Comparison of ENCODE assay signal across 9 mouse cellular contexts in genomic region chr17:8423283-8423682, GRCm38 (mm10). TPM values are rescaled to one million over a fixed set of nuclear protein-coding genes. Genes with fewer than 3 reads are reported as not detected.
A peak's percentile ranks its signal among the peaks of the same experiment; 100 is the strongest.
DNase-seq lines count a peak whose midpoint lies in the region; ATAC-seq and TF ChIP-seq lines count a peak whose summit lies in the region.
"Had no signal": no experiment of that assay in that cellular context is flagged by ENCODE, and none has a peak within 500 bp of the region (broad histone marks: within the 10 kb centered on the region; RNA-seq: fewer than 3 reads in every experiment).

No protein-coding gene starts in this region.

- WGBS in hindbrain, postnatal 0 days = 47% methylated on average over 2 of the region's 2 CpGs
- WGBS in hindbrain, embryonic 14.5 days = 41% methylated on average over 2 of the region's 2 CpGs
- WGBS in thymus, adult 2 months = 60% methylated on average over 2 of the region's 2 CpGs

- peaks cover 5% of the 10 kb centered on the region; the same call in 1 of the 2 replicates for H3K27me3 ChIP-seq in hindbrain, postnatal 0 days (ENCODE audit: insufficient read depth, low read length)
- peaks cover 8% of the 10 kb centered on the region for H3K27me3 ChIP-seq in hindbrain, embryonic 14.5 days (ENCODE audit: control insufficient read depth, insufficient read depth, low read length)
- no peaks in the 10 kb centered on the region for H3K27me3 ChIP-seq in thymus, adult 2 months (ENCODE audit: control insufficient read depth, insufficient read depth, low read length)

- TF ChIP-seq CTCF in hindbrain, postnatal 0 days (IDR thresholded peaks at IDR 0.05; ENCODE audit: low read depth) = peak; percentile 75
- peak; percentile 59; the same call in 1 of the 2 replicates for TF ChIP-seq CTCF in thymus, adult 2 months (IDR thresholded peaks at IDR 0.05; ENCODE audit: borderline replicate concordance, control insufficient read depth, extremely low read depth, insufficient read depth, low read length, poor library complexity)

- no peaks in the 10 kb centered on the region for H3K9me3 ChIP-seq in hindbrain, postnatal 0 days (ENCODE audit: low read length)
- no peaks in the 10 kb centered on the region for H3K9me3 ChIP-seq in hindbrain, embryonic 14.5 days (ENCODE audit: control insufficient read depth, low read length)
- H3K9me3 ChIP-seq: hindbrain, embryonic 15.5 days; midbrain, embryonic 12.5 days had no signal

- no peak overlapping the region for H3K9ac ChIP-seq in hindbrain, postnatal 0 days (replicated peaks; ENCODE audit: low read length)
- H3K9ac ChIP-seq in hindbrain, embryonic 14.5 days = no peak overlapping the region
- H3K9ac ChIP-seq: hindbrain, embryonic 15.5 days; midbrain, embryonic 12.5 days had no signal

- no peak for TF ChIP-seq POLR2A in thymus, adult 2 months (IDR thresholded peaks at IDR 0.05; ENCODE audit: control insufficient read depth, extremely low read depth, insufficient read depth, low read length, poor library complexity)

- DNase-seq in hindbrain, postnatal 0 days (ENCODE audit: low spot score) = peak; percentile 44
- no peak for DNase-seq in hindbrain, embryonic 14.5 days (ENCODE audit: low spot score)
- peak; percentile 35 for DNase-seq in thymus, adult 2 months
- no peak for DNase-seq in thymus, adult 18-20 months
- peak; percentile 17 to 41 for DNase-seq in cerebellum, postnatal 25 days
- peak; percentile 20 to 24 for DNase-seq in natural killer cell, adult 2 months (ENCODE audit: low spot score in 2 of 2)

- H3K27ac ChIP-seq in hindbrain, postnatal 0 days = no peak overlapping the region
- no peak overlapping the region for H3K27ac ChIP-seq in hindbrain, embryonic 14.5 days
- H3K27ac ChIP-seq in thymus, adult 2 months (ENCODE audit: control insufficient read depth, insufficient read depth, low read length) = no peak overlapping the region
- H3K27ac ChIP-seq: hindbrain, embryonic 15.5 days; midbrain, embryonic 12.5 days had no signal

- no peak overlapping the region for H3K4me2 ChIP-seq in hindbrain, postnatal 0 days (ENCODE audit: low read depth, low read length)
- no peak overlapping the region for H3K4me2 ChIP-seq in hindbrain, embryonic 14.5 days (replicated peaks)
- H3K4me2 ChIP-seq: hindbrain, embryonic 15.5 days; midbrain, embryonic 12.5 days had no signal

- no peaks in the 10 kb centered on the region for H3K36me3 ChIP-seq in hindbrain, postnatal 0 days (ENCODE audit: insufficient read depth, low read length)
- no peaks in the 10 kb centered on the region for H3K36me3 ChIP-seq in hindbrain, embryonic 14.5 days (replicated peaks; ENCODE audit: control insufficient read depth, insufficient read depth)
- no peaks in the 10 kb centered on the region for H3K36me3 ChIP-seq in thymus, adult 2 months (ENCODE audit: control insufficient read depth, insufficient read depth, low read length)
- H3K36me3 ChIP-seq: hindbrain, embryonic 15.5 days; midbrain, embryonic 12.5 days had no signal

- H3K4me1 ChIP-seq in hindbrain, postnatal 0 days (ENCODE audit: insufficient read depth, low read length) = no peaks in the 10 kb centered on the region
- no peaks in the 10 kb centered on the region for H3K4me1 ChIP-seq in hindbrain, embryonic 14.5 days (replicated peaks; ENCODE audit: control insufficient read depth, insufficient read depth, low read length)
- no peaks in the 10 kb centered on the region for H3K4me1 ChIP-seq in thymus, adult 2 months (replicated peaks; ENCODE audit: control insufficient read depth, insufficient read depth, low read length)
- H3K4me1 ChIP-seq: hindbrain, embryonic 15.5 days; midbrain, embryonic 12.5 days had no signal

- ATAC-seq in hindbrain, postnatal 0 days = no peak
- ATAC-seq in hindbrain, embryonic 14.5 days (ENCODE audit: low FRiP score) = no peak
- no peak for ATAC-seq in activated CD4-positive, CD25-positive, alpha-beta regulatory T cell, adult 4 months

- no peak overlapping the region for H3K4me3 ChIP-seq in hindbrain, postnatal 0 days (ENCODE audit: low read length)
- H3K4me3 ChIP-seq in hindbrain, embryonic 14.5 days (replicated peaks; ENCODE audit: low read length) = no peak overlapping the region
- H3K4me3 ChIP-seq in thymus, adult 2 months (ENCODE audit: control insufficient read depth, insufficient read depth, low read length) = no peak overlapping the region
- H3K4me3 ChIP-seq: hindbrain, embryonic 15.5 days; midbrain, embryonic 12.5 days had no signal

RNA-seq across cellular contexts. Expression of gene T, which starts 10.9 kb away (rescaled TPM):
- total RNA-seq in hindbrain, postnatal 0 days (2014; rRNA removed) = 0.52 TPM in 1 of 2 replicates, not detected in the other
- polyA plus RNA-seq in hindbrain, postnatal 0 days (2015; fragmentation: Nextera tagmentation; extraction: Ambion mirVana) = 0.31 and 0.44 TPM in 2 replicates
- polyA plus RNA-seq in hindbrain, embryonic 14.5 days (2014; fragmentation: Nextera tagmentation; extraction: Ambion mirVana) = 0.22 and 0.27 TPM in 2 replicates
- polyA plus RNA-seq in thymus, adult 2 months (2012; rRNA removed) = 0.63 and 1.8 TPM in 2 replicates
- not detected for polyA plus RNA-seq in activated CD4-positive, CD25-positive, alpha-beta regulatory T cell, adult 4 months (2017; shearing (Covaris generic))

Comparison
In these comparisons a context has a peak if more than half of its experiments do, and no peak if none do; other contexts are left out.
1. DNase-seq: peak in hindbrain, postnatal 0 days (single experiment), thymus, adult 2 months (single experiment), cerebellum, postnatal 25 days (2 of 2) and natural killer cell, adult 2 months (2 of 2); none in hindbrain, embryonic 14.5 days (single experiment) and thymus, adult 18-20 months (0 of 2).